8 mouse cellular contexts compared by ENCODE assay signal in the genomic region with DNA sequence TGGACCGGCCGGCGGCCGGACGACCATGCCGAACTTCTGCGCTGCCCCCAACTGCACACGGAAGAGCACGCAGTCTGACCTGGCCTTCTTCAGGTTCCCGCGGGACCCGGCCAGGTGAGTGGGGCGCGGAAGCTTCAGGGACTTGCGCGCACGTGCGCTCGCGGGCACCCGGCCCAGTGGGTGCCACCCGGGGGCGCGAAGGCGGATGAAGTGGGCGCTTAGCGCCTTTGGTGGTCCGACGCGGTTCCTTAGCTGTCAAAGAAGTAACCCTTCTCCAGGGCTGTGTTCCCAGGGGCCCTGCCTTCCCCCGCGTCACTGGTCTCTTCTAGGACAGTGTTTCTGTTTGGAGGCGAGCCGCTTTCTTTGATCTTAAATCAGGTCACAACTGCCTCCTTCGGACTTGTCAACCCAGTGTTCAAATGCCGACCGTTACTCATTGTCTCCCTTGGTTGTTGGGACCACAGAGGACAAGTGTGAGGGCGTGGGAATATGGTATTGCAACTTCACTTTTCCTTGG. TPM values are rescaled to one million over a fixed set of nuclear protein-coding genes. Genes with fewer than 3 reads are reported as not detected.
DNase-seq lines count a peak whose midpoint lies in the region; ATAC-seq and TF ChIP-seq lines count a peak whose summit lies in the region.

No protein-coding gene starts in this region.

- no peaks in the 10 kb centered on the region for H3K9me3 ChIP-seq in embryonic facial prominence, embryonic 13.5 days

- peaks cover 25% of the 10 kb centered on the region for H3K4me1 ChIP-seq in embryonic facial prominence, embryonic 13.5 days
- peaks cover 11% of the 10 kb centered on the region for H3K4me1 ChIP-seq in liver, adult 2 months (ENCODE audit: control insufficient read depth, insufficient read depth, low read length)

- peak; percentile 9; the same call in 1 of the 2 replicates for ATAC-seq in embryonic facial prominence, embryonic 13.5 days (ENCODE audit: insufficient number of reproducible peaks, insufficient read depth, low FRiP score, low TSS enrichment, low read depth)

- H3K27ac ChIP-seq in embryonic facial prominence, embryonic 13.5 days, result peak overlapping the region; percentile 78
- H3K27ac ChIP-seq in liver, adult 2 months (replicated peaks; ENCODE audit: insufficient read depth, low read depth, low read length), result peak overlapping the region; percentile 85

- H3K4me2 ChIP-seq in embryonic facial prominence, embryonic 13.5 days, result peak overlapping the region; percentile 82

- TF ChIP-seq CTCF in liver, adult 2 months (IDR thresholded peaks at IDR 0.05; ENCODE audit: low read depth, low read length), result no peak

- under 1% methylated on average over 35 of the region's 38 CpGs for WGBS in embryonic facial prominence, embryonic 13.5 days
- WGBS in liver, adult 2 months, result under 1% methylated on average over 38 of the region's 38 CpGs

- peak overlapping the region; percentile 96 for H3K9ac ChIP-seq in embryonic facial prominence, embryonic 13.5 days
- peak overlapping the region; percentile 92 for H3K9ac ChIP-seq in liver, adult 2 months (ENCODE audit: low read depth, low read length)

- TF ChIP-seq POLR2A in liver, adult 2 months (IDR thresholded peaks at IDR 0.05; ENCODE audit: extremely low read depth, insufficient read depth, low read length), result no peak

- no peaks in the 10 kb centered on the region for H3K27me3 ChIP-seq in embryonic facial prominence, embryonic 13.5 days
- H3K27me3 ChIP-seq in liver, adult 2 months (ENCODE audit: control insufficient read depth, insufficient read depth, low read length), result no peaks in the 10 kb centered on the region

- no peaks in the 10 kb centered on the region for H3K36me3 ChIP-seq in embryonic facial prominence, embryonic 13.5 days
- H3K36me3 ChIP-seq in liver, adult 2 months (ENCODE audit: control insufficient read depth, insufficient read depth, low read length), result no peaks in the 10 kb centered on the region

- DNase-seq in layer of hippocampus, adult 11-12 months (ENCODE audit: low spot score), result peak; percentile 25
- no peak for DNase-seq in layer of hippocampus, adult 9-11 months
- DNase-seq in adrenal gland, postnatal 10 days, result peak; percentile 56
- DNase-seq in heart, postnatal 4 days, result peak; percentile 49
- DNase-seq in liver, adult 2 months (ENCODE audit: extremely low read depth, low read depth, low spot score), result peak; percentile 54
- peak; percentile 65 for DNase-seq in naive thymus-derived CD4-positive, alpha-beta T cell, adult 2 months (ENCODE audit: low read depth)
- peak; percentile 51 to 54 for DNase-seq in thymus, postnatal 10 days (ENCODE audit: low spot score in 2 of 2)

- H3K79me2 ChIP-seq in liver, adult 2 months (ENCODE audit: control insufficient read depth, insufficient read depth, low read length), result peaks cover 16% of the 10 kb centered on the region; the same call in 1 of the 2 replicates

- H3K4me3 ChIP-seq in embryonic facial prominence, embryonic 13.5 days, result peak overlapping the region; percentile 97
- peak overlapping the region; percentile 93 for H3K4me3 ChIP-seq in liver, adult 2 months (ENCODE audit: insufficient read depth, low read depth, low read length)

RNA-seq across cellular contexts. Expression of a gene that starts 0.5 kb away (rescaled TPM):
- total RNA-seq in adrenal gland, postnatal 10 days (2021), result 10 to 100 TPM; 61.3 to 62.6 TPM
- polyA plus RNA-seq in embryonic facial prominence, embryonic 13.5 days (2015; fragmentation: Nextera tagmentation; extraction: Ambion mirVana), result 71.7 and 75.8 TPM in 2 replicates
- 10 to 100 TPM; 75.0 to 79.8 TPM for total RNA-seq in heart, postnatal 4 days (2021)
- total RNA-seq in liver, adult 2 months (2014; rRNA removed), result 22.2 and 23.5 TPM in 2 replicates
- 5.9 TPM in 2 replicates for polyA plus RNA-seq in liver, adult 2 months (2012; rRNA removed)

RNA-seq across cellular contexts. Expression of a gene that starts 46.8 kb away (rescaled TPM):
- 10 to 100 TPM; 29.0 to 31.1 TPM for total RNA-seq in adrenal gland, postnatal 10 days (2021)
- polyA plus RNA-seq in embryonic facial prominence, embryonic 13.5 days (2015; fragmentation: Nextera tagmentation; extraction: Ambion mirVana), result 31.0 and 34.7 TPM in 2 replicates
- 10 to 100 TPM; 34.2 to 35.8 TPM for total RNA-seq in heart, postnatal 4 days (2021)
- 9.1 and 10.9 TPM in 2 replicates for total RNA-seq in liver, adult 2 months (2014; rRNA removed)
- polyA plus RNA-seq in liver, adult 2 months (2012; rRNA removed), result 4.2 and 7.9 TPM in 2 replicates
